Mouse (Mus musculus) forebrain, postnatal 0 days (tissue): Measurements from ENCODE around the gene C8g. TPM values are rescaled to one million over a fixed set of nuclear protein-coding genes. Genes with fewer than 3 reads are reported as not detected.
A peak's percentile ranks its signal among the peaks of the same experiment; 100 is the strongest.

Experiments used
- ATAC-seq: fragments of 200-750 bp; cut with Nextera tagmentation; 2 replicates; pipeline ENCODE4 v1.8.0; 2017; ENCODE audit warnings: mild to moderate bottlenecking, moderate library complexity
- DNase-seq: peaks from one replicate; pipeline ENCODE4 v3.0.0-alpha.2; 2015
- H3K27ac ChIP-seq: fragments of 300-500 bp; sonication (generic); 2 replicates; pipeline ENCODE4 v1.5.1; 2014; ENCODE audit warnings: low read depth, mild to moderate bottlenecking, antibody characterized with exemption, low read length, moderate library complexity, mixed read lengths
- H3K27me3 ChIP-seq: fragments of 300-500 bp; sonication (generic); 2 replicates; pipeline ENCODE4 v1.6.1; 2014; ENCODE audit warnings: mild to moderate bottlenecking, low read length, mixed read lengths; ENCODE audit not compliant: insufficient read depth
- H3K36me3 ChIP-seq: fragments of 300-500 bp; sonication (generic); 2 replicates; pipeline ENCODE4 v1.6.1; 2014; ENCODE audit warnings: mild to moderate bottlenecking, moderate library complexity; ENCODE audit not compliant: insufficient read depth
- H3K4me1 ChIP-seq: fragments of 300-500 bp; sonication (generic); 2 replicates; pipeline ENCODE4 v1.6.1; 2014; ENCODE audit warnings: antibody characterized with exemption; ENCODE audit not compliant: insufficient read depth
- H3K4me2 ChIP-seq: fragments of 300-500 bp; sonication (generic); 2 replicates; pipeline ENCODE4 v1.6.1; 2014; ENCODE audit warnings: low read depth, mild to moderate bottlenecking, moderate library complexity
- H3K4me3 ChIP-seq: fragments of 300-500 bp; sonication (generic); 2 replicates; pipeline ENCODE4 v1.5.1; 2014; ENCODE audit warnings: low read depth, low read length, mixed read lengths
- H3K9ac ChIP-seq: fragments of 300-500 bp; sonication (generic); 2 replicates; pipeline ENCODE4 v1.6.1; 2014; ENCODE audit warnings: mild to moderate bottlenecking
- H3K9me3 ChIP-seq: fragments of 300-500 bp; sonication (generic); 2 replicates; pipeline ENCODE4 v1.6.1; 2016; ENCODE audit warnings: low read length
- CTCF ChIP-seq: sonication (generic); IDR thresholded peaks from 2 replicates; pipeline ENCODE4 v1.5.1; 2016; ENCODE audit warnings: antibody characterized with exemption, control low read depth, low read depth
- WGBS: fragments of 180-500 bp; shearing (Covaris S2); extraction: QIAGEN DNeasy Blood & Tissue Kit; methylation state at CpG from one replicate; pipeline ENCODE4 v1.1.7; 2014; 5-methylcytosine and 5-hydroxymethylcytosine counted together
- polyA plus RNA-seq: library from polyadenylated mRNA; unstranded; fragments of >200 nt; fragmentation: Nextera tagmentation; extraction: Ambion mirVana; gene quantifications from 2 replicates; pipeline ENCODE4 v1.2.1, GENCODE M21; 2015
- total RNA-seq: library from RNA; depleted of rRNA; stranded (reverse); fragments of >200 nt; gene quantifications from 2 replicates; pipeline ENCODE4 v1.2.3, GENCODE M21; 2014; rRNA removed

The C8g gene
- total RNA-seq (0.85 and 2.4 TPM in 2 replicates), polyA plus RNA-seq (4.0 and 4.3 TPM in 2 replicates)

DNA sequence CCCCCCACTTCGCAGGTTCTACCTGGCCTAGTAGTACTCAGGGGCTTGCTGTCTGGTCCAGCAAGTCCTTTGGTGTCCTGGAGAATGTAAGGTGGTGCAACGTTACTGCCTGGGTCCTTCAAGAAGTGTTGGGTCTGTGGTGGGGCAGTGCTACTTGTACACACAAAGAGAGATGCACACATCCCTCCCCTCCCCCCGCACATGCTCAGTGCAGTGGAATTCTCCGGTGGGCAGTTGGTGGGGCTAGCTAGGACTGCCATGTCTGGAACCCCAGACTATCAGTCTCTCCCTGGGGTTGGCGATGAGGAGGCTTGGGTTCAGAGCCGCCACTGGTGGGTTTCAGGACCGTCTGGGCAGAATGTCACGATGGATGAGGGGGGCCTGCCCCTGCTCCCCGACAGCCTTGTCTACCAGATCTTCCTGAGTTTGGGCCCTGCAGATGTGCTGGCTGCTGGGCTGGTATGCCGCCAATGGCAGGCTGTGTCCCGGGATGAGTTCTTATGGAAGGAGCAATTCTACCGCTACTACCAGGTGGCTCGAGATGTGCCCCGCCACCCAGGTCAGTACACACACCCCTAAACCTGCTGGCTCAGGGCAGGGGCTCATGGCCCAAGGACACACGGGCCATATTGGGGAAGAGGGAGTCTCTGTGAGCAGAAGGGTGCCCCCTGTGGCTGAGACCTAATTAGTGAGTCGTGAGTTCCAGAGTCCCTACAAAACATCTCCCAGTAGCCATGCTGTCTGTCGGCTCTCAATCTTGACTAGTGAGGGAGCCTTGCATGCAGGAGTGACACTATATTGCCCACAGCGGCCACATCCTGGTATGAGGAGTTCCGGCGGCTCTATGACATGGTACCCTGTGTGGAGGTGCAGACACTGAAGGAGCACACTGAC is at the start of gene C8g:
TSS of gene C8g (minus strand) at position 127 of the 894 bp plus-strand sequence.
- ATAC-seq = no peak

DNA sequence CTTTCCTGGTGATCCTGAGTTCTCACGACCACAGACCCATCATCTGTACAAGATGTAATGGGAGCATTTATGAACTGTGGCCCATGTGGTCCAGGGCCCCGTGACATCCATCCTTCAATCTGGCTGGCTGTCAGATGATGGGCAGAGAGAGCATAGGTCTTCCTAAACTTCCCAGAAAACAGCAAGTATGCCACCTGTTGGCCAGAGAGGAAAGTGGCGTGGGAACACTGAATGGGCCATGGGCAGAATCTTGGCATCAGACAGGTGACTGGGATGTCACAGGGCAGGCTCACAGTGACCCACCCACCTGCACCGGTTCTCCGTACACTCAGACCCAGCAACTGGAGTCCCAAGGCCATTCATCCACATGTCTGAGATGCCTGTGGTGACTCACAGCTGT is 49.7 kb upstream of the C8g start:
- Histone ChIP-seq H3K36me3 (no peaks in the 10 kb centered on the region), H3K4me1 (peaks cover 7% of the 10 kb centered on the region), H3K27ac (no peak overlapping the region), H3K4me3 (no peak overlapping the region), H3K9ac (no peak overlapping the region), H3K27me3 (no peaks in the 10 kb centered on the region), H3K4me2 (no peak overlapping the region), H3K9me3 (no peaks in the 10 kb centered on the region)
- peak; percentile 71 for TF ChIP-seq CTCF
- WGBS = 36% methylated on average over 5 of the region's 5 CpGs
- ATAC-seq = no peak
- DNase-seq = no peak

More for the DNA sequence above, at the start of gene C8g:
- DNase-seq = no peak
- TF ChIP-seq CTCF = no peak
- WGBS = 74% methylated on average over 20 of the region's 20 CpGs
- peak within 1 kb of the TSS; percentile 97 for H3K4me2 ChIP-seq
- H3K4me1 ChIP-seq = peaks cover 9% of the 10 kb centered on the region
- H3K27me3 ChIP-seq = no peaks in the 10 kb centered on the region
- H3K4me3 ChIP-seq = peak within 1 kb of the TSS; percentile 71
- H3K9me3 ChIP-seq = no peaks in the 10 kb centered on the region
- peak within 1 kb of the TSS; percentile 65 for H3K27ac ChIP-seq
- H3K9ac ChIP-seq = peak within 1 kb of the TSS; percentile 95
- H3K36me3 ChIP-seq = peaks cover 35% of the 10 kb centered on the region

DNA sequence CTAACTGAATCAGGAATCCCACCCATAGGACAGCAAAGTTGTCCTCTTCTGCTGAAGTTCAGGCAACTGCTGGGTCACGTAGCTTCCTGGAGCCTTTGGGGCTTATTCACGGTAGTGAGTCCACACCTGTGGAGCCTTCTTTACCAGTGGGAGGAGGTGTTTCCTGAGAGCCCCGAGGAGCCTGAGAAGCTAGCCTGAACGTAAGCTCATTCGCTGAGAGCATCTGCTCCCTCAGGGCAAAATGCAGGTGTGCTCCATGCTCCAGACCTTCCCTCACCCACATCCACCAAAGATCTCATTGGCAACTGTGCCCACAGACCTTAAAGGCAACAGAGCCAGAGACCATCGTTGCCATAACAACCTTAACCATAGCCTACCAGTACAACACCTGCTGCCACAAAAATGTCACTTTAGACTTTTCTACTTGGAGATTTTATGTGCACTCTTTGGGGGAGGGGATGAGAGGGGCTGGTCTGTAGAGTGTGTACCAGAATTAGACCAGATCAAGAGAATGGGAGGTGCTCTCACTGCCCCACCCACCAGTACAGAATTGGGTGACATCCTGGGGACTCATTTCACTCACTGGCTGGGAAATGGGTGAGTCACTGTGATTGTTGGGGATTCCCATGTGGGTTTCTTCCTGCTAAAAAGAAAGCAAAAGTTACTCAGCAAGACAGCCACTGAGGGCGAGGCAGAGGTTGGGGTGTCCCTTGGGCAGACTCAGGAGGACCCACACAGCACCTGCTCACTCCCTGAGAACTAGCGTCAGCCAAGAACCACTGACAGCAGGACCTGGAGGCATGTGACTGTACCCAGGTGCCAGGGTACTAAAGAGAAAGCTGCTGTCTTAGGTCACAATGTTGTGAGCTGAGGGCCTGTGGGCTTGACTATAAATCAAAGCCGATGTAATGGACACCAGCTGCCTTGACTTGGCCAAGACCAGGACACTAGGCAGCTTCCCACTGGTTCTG is 47.8 kb upstream of the C8g start:
- no peak for TF ChIP-seq CTCF
- H3K9ac ChIP-seq = no peak overlapping the region
- H3K4me1 ChIP-seq = peaks cover 10% of the 10 kb centered on the region
- H3K27me3 ChIP-seq = no peaks in the 10 kb centered on the region
- DNase-seq (no peak), ATAC-seq (no peak)
- H3K4me2 ChIP-seq = no peak overlapping the region
- no peaks in the 10 kb centered on the region for H3K9me3 ChIP-seq
- 86% methylated on average over 9 of the region's 9 CpGs for WGBS
- H3K4me3 ChIP-seq = no peak overlapping the region
- H3K27ac ChIP-seq = no peak overlapping the region
- H3K36me3 ChIP-seq = no peaks in the 10 kb centered on the region

DNA sequence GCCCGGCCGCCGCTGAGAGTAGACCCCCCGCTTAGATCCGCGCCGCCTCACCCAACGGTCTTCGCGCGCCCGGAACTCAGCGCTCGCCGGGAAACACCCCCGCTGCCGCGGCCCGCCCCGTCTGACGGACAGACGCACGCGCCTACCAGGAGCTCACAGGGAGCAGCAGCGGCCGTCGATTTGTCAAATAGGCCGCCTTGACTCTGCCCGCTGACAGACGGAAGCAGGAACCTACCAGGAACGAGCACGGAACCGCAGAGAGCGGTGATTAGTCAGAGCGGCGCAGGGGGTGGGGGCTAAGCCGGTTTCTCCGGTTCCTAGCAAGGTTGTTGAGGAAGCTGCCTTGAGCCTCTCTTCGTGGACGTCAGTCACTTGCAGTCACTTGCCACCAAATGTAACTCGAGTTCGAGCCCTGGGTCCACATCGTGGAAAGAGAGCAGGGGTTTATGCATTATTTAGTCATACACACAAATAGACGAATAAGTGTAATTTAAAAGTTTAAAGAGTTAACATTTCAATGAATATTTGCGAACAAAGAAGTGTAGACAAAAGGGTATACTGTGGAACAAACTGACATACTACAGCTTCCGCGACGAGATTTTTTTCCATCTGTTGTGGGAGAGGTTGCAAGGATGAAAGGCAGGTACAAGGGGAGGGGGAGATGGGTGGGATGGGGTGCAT is 45.4 kb upstream of the C8g start, which contains the start of gene Traf2:
TSS of gene Traf2 (minus strand) at position 130 of the 681 bp plus-strand sequence.
- H3K9me3 ChIP-seq = no peaks in the 10 kb centered on the region
- no peak for TF ChIP-seq CTCF
- WGBS = 3% methylated on average over 48 of the region's 48 CpGs
- peaks cover 10% of the 10 kb centered on the region for H3K4me1 ChIP-seq
- H3K4me3 ChIP-seq = peak within 1 kb of the TSS; percentile 76
- H3K9ac ChIP-seq = peak within 1 kb of the TSS; percentile 53
- H3K27ac ChIP-seq = peak within 1 kb of the TSS; percentile 35; the same call in 1 of the 2 replicates
- peak; percentile 99 for DNase-seq
- no peaks in the 10 kb centered on the region for H3K36me3 ChIP-seq
- H3K27me3 ChIP-seq = no peaks in the 10 kb centered on the region
- peak within 1 kb of the TSS; percentile 70 for H3K4me2 ChIP-seq
- ATAC-seq = peak; percentile 100

DNA sequence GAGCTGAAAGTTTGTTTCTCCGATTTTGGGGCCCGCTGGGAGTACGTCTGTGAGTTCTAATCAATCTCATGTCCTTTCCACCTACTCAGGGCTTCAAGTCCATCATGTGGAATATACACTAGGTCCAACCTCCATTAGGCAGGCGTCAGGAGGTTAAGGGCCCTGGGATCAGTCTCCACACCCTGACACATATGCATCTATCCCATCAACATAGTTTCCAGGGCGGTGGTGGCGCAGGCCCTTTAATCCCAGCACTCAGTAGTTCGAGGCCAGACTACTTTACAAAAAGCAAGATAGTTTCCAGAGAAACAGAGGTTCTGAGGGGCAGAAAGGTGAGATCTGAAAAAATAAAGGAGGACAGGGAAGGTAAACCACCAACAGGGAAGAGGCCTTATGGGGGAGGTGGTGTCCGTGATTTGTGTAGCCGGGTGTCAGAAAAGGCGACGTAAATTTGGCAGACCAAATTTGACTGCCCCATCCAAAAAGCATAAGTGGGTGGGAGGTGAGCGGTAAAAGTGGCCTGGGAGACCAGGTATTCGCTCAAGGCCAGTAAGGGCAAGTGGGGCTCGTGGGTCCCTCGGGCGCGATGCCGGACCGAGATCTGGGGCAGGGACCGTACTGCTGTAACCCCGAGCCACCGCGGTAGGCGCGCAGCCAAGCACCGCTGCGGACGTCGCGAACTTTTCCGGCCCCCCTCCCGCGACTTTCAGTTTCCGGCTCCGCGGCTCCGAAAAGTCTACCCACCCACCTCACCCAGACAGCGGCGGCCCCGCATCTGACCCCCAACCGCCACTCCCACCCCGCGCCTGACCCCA is 44.7 kb upstream of the C8g start:
- Histone ChIP-seq H3K27me3 (no peaks in the 10 kb centered on the region), H3K27ac (peak overlapping the region; percentile 35; the same call in 1 of the 2 replicates), H3K4me2 (peak overlapping the region; percentile 70), H3K4me1 (peaks cover 10% of the 10 kb centered on the region), H3K9ac (peak overlapping the region; percentile 53), H3K36me3 (no peaks in the 10 kb centered on the region), H3K4me3 (peak overlapping the region; percentile 76), H3K9me3 (no peaks in the 10 kb centered on the region)
- no peak for TF ChIP-seq CTCF
- ATAC-seq (peak; percentile 47), DNase-seq (no peak)
- WGBS = 7% methylated on average over 43 of the region's 43 CpGs
